Mouse (Mus musculus): Measurements from ENCODE around the gene Mb. TPM values are rescaled to one million over a fixed set of nuclear protein-coding genes. Genes with fewer than 3 reads are reported as not detected.

Mb gene
- not detected for polyA plus RNA-seq (2017; shearing (Covaris generic))

DNA sequence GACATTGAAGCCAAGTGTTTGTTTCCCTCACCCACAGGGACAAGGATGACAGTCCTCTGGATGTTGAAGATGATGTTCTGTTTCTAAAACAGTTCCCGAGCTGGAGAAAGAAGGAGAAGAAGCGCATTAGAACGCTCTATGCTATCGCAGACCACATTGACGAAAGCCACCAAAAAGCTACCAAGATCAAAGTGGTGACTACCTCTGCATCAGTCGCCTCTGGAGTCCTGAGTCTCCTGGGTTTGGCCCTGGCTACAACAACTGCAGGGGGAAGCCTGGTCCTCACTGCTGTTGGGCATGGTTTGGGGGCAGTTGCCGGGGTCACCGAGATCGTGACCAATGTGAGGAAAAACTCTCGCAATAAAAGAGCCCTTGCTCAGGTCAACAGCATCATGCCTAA, at the start of gene Mb:
Gene Mb (minus strand): TSS at position 101 of the 400 bp plus-strand sequence.

DNA sequence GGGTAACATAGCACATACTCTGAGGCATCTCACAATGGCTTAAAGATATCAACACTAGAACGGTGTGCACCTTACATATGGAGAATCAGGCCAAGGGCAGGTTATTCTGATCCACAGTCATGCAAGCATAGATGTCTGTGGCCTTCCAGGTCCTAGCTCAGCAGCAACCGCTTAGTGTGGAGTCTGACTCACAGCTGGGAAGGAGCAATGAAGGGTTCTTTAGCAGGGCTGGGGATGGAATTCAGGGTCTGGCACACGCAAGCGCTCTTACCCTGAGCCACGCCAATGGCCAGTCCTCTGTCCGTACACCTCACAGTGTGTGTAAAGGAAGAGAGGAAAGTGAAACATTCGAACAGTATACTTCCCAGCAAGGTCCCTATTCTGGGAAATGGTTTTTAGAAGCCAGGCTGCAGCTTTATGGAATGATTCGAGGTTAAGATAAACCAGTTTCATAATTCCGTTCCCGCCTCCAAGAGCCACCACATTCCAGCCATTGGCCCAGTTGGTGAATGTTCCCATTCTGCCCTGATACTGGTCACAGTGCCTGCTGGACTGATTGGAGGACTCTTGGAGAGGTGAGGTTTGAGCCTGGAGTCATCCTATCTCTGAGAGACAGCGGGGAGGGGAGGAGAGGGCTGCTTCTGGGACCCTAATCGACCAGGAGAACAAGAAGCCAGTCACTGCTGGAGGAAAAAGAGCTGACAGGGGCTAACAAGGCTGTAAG, 5.7 kb downstream of the Mb start, which contains the start of gene Apol6:
Gene Apol6 (plus strand): TSS at position 133 of the 724 bp plus-strand sequence.

Other genes with a start within 250 kb of the Mb start
- gene Zfp251, start 179.2 kb downstream of the Mb start, polyA plus RNA-seq (2017; shearing (Covaris generic)) = 36.0 TPM
- 19.4 TPM for gene Zfp7, start 171.4 kb downstream of the Mb start, polyA plus RNA-seq (2017; shearing (Covaris generic))
- gene Gm49527, start 171.3 kb downstream of the Mb start, polyA plus RNA-seq (2017; shearing (Covaris generic)) = not detected
- gene Zfp647, start 125.2 kb downstream of the Mb start, polyA plus RNA-seq (2017; shearing (Covaris generic)) = 0.95 TPM
- 71.9 TPM for gene 1110038F14Rik, start 102.2 kb downstream of the Mb start, polyA plus RNA-seq (2017; shearing (Covaris generic))
- gene Apol6, start 5.9 kb downstream of the Mb start, polyA plus RNA-seq (2017; shearing (Covaris generic)) = not detected

Measured in inflammation-experienced regulatory T-cells, adult 16 weeks (primary cell).